Mouse (Mus musculus) hindbrain, embryonic 15.5 days (tissue): ENCODE results near the gene Wnt11. TPM values are rescaled to one million over a fixed set of nuclear protein-coding genes. Genes with fewer than 3 reads are reported as not detected.

Source experiments
- ATAC-seq: fragments of 200-750 bp; cut with Nextera tagmentation; 2 replicates; pipeline ENCODE4 v1.8.0; 2017; ENCODE audit warnings: low read depth, moderate number of reproducible peaks, moderate TSS enrichment; ENCODE audit not compliant: low FRiP score
- H3K27ac ChIP-seq: fragments of 300-500 bp; sonication (generic); replicated peaks from 2 replicates; pipeline ENCODE4 v1.5.1; 2015; ENCODE audit warnings: mild to moderate bottlenecking, inconsistent platforms
- H3K27me3 ChIP-seq: fragments of 300-500 bp; sonication (generic); 2 replicates; pipeline ENCODE4 v1.6.1; 2015; ENCODE audit warnings: control low read depth, inconsistent platforms
- H3K36me3 ChIP-seq: fragments of 300-500 bp; sonication (generic); 2 replicates; pipeline ENCODE4 v1.6.1; 2015; ENCODE audit warnings: control low read depth, inconsistent platforms
- H3K4me1 ChIP-seq: fragments of 300-500 bp; sonication (generic); replicated peaks from 2 replicates; pipeline ENCODE4 v1.6.1; 2015; ENCODE audit warnings: control low read depth, inconsistent platforms
- H3K4me2 ChIP-seq: fragments of 300-500 bp; sonication (generic); 2 replicates; pipeline ENCODE4 v1.6.1; 2015; ENCODE audit warnings: moderate library complexity, mild to moderate bottlenecking, inconsistent platforms
- H3K4me3 ChIP-seq: fragments of 300-500 bp; sonication (generic); 2 replicates; pipeline ENCODE4 v1.5.1; 2015; ENCODE audit warnings: mild to moderate bottlenecking, inconsistent platforms
- H3K9ac ChIP-seq: fragments of 300-500 bp; sonication (generic); 2 replicates; pipeline ENCODE4 v1.6.1; 2015; ENCODE audit warnings: inconsistent platforms
- H3K9me3 ChIP-seq: fragments of 300-500 bp; sonication (generic); 2 replicates; pipeline ENCODE4 v1.6.1; 2016; ENCODE audit warnings: control low read depth, inconsistent platforms
- WGBS: fragments of 180-500 bp; shearing (Covaris S2); methylation state at CpG from one replicate; pipeline ENCODE4 v1.1.7; 2015; 5-methylcytosine and 5-hydroxymethylcytosine counted together
- polyA plus RNA-seq: library from polyadenylated mRNA; unstranded; fragments of >200 nt; fragmentation: Nextera tagmentation; extraction: Ambion mirVana; gene quantifications from 2 replicates; pipeline ENCODE4 v1.2.1, GENCODE M21; 2015

Gene Wnt11
- polyA plus RNA-seq, 1 experiment from 2014 or later, result 1.2 TPM

DNA sequence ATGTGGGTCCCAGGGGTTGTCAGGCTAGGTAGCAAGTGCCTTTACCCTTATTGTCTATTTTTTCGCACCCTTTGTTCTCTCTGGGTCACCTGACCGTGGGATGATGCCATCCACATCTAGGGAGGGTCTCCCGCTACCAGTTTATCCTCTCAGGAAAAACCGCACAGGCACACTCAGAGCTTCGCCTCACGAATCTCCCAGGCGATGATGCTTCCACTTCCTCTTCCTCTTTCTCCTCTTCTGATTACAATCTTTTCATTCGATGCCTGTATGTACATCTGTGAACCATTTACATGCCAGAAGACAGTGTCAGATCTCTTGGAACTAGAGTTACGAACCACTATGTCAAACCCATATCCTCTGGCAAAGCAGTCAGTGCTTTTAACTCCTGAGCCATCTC, 31.7 kb upstream of the Wnt11 start:
- H3K9ac ChIP-seq, result no peak overlapping the region
- no peak overlapping the region for H3K4me2 ChIP-seq
- no peak for ATAC-seq
- no peaks in the 10 kb centered on the region for H3K36me3 ChIP-seq
- no peaks in the 10 kb centered on the region for H3K9me3 ChIP-seq
- 88% methylated on average over 9 of the region's 9 CpGs for WGBS
- peaks cover 12% of the 10 kb centered on the region; the same call in 1 of the 2 replicates for H3K4me1 ChIP-seq
- H3K27ac ChIP-seq, result no peak overlapping the region
- no peaks in the 10 kb centered on the region for H3K27me3 ChIP-seq
- H3K4me3 ChIP-seq, result no peak overlapping the region

DNA sequence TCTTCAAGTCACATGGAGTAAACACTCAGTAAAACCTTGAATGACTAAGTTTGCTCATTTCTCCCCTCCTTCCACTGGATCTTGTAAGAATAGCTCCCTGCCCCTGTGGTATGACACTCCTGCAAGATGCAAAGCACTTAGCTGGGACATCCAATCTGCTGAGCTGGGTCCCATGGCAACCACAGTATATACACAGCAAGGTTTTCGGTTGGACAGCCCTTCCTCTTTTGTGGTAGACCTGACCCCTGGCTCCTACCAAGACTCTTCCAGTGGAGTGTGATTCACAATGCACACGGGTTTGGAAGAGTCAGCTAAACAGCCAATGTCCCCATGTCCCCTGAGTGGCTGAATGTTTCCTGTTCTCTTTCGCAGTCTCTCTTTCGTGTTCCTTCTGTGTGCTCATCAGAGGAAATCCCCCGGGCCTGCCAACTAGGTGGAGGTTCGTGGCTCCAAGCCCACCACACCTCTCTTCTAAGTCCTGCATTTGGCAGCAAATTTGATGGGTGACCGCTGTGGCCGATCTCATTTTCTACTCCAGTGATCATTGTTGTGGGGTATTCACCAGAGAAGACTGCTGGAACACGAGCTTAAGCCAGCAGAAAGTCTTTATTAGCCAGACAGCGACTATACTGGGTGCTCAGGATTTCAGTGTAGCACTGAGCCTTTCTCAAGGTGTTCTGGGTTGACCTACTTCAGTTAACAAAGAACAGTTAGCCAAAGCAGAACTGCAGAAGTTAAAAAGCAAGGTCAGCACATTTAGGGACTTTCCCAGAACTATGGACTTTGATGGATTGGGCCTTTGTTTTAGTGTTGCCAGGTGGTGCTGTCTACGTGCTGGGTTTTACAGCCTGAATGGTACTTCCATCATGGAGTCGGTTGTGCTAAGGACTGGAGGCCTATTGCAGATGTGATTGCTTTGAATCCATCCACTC, 29.8 kb upstream of the Wnt11 start:
- Histone ChIP-seq H3K9me3 (no peaks in the 10 kb centered on the region), H3K4me2 (no peak overlapping the region), H3K4me3 (no peak overlapping the region), H3K4me1 (peaks cover 12% of the 10 kb centered on the region; the same call in 1 of the 2 replicates), H3K27me3 (no peaks in the 10 kb centered on the region), H3K27ac (no peak overlapping the region), H3K9ac (no peak overlapping the region), H3K36me3 (no peaks in the 10 kb centered on the region)
- 41% methylated on average over 12 of the region's 12 CpGs for WGBS
- ATAC-seq, result peak; percentile 40; the same call in 1 of the 2 replicates

DNA sequence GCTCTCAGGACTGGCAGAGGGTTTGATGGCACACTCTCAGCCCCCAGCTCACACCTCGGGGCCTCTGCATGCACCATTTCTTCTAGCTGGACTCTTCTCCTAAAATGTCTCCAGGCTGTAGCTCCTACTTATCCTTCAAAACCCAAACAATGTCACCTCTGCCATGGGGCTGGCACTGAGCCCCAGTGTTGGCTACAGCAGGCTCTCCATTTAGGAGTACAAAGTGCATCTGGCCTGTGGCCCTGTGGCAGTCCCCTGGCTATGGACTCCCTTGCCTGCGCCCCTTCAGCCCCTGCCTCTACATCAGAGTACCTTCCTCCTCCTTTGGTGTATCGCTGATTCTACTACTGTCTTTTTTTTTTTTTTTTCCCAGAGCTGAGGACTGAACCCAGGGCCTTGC, 28.0 kb upstream of the Wnt11 start:
- H3K27me3 ChIP-seq, result no peaks in the 10 kb centered on the region; the same call in 1 of the 2 replicates
- no peak overlapping the region for H3K27ac ChIP-seq
- ATAC-seq, result no peak
- H3K36me3 ChIP-seq, result no peaks in the 10 kb centered on the region
- no peaks in the 10 kb centered on the region for H3K9me3 ChIP-seq
- H3K4me1 ChIP-seq, result peaks cover 12% of the 10 kb centered on the region; the same call in 1 of the 2 replicates
- no peak overlapping the region for H3K4me3 ChIP-seq
- no peak overlapping the region for H3K9ac ChIP-seq
- WGBS, result 92% methylated on average over 3 of the region's 3 CpGs
- H3K4me2 ChIP-seq, result no peak overlapping the region

DNA sequence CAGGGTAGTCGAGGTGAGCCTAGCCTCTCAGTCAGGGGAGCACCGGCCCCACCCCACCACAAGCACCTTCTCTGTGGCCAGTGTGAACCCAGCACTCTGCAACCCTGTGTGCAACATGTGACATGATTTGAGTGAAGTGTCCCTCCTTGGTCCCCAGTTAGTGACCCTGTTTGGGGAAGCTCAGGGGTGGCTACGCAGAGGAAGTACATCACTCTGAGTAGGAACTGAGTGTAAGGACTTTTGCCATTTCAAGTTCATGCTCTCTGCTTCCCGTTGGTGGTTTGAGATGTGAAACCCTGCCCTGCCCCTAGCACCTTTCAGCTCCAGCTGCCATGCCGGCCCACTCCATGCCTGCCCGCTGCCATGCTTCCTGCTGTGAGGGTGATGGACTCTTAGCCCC, 25.5 kb upstream of the Wnt11 start:
- no peak overlapping the region for H3K4me3 ChIP-seq
- ATAC-seq, result no peak
- no peak overlapping the region for H3K4me2 ChIP-seq
- peaks cover 17% of the 10 kb centered on the region for H3K4me1 ChIP-seq
- no peaks in the 10 kb centered on the region for H3K36me3 ChIP-seq
- no peak overlapping the region for H3K27ac ChIP-seq
- 91% methylated on average over 6 of the region's 6 CpGs for WGBS
- H3K9me3 ChIP-seq, result no peaks in the 10 kb centered on the region
- H3K27me3 ChIP-seq, result no peaks in the 10 kb centered on the region; the same call in 1 of the 2 replicates
- H3K9ac ChIP-seq, result no peak overlapping the region

DNA sequence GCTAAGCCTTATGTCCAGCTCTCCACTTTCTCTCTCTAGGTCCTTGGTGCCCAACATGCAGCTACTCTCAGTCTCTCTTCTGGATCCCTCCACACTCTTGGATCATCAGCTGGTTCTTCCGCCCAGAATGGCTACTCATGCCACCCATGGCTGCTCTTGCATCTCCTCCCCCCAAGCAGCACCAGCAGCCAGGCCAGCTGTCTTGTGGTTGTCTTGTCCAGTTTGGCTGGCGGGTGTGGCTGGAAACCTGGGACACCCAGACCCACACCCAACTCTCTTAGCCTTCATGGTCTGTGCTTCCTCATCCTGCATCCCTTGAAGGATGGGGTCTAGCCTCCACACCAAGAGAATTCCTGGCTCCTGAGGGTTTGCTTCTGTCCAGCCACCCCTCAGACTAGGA, 24.3 kb upstream of the Wnt11 start:
- Histone ChIP-seq H3K4me3 (no peak overlapping the region), H3K4me1 (peaks cover 10% of the 10 kb centered on the region), H3K9ac (no peak overlapping the region), H3K27ac (no peak overlapping the region), H3K27me3 (no peaks in the 10 kb centered on the region; the same call in 1 of the 2 replicates), H3K36me3 (no peaks in the 10 kb centered on the region), H3K4me2 (no peak overlapping the region), H3K9me3 (no peaks in the 10 kb centered on the region)
- WGBS, result 81% methylated on average over 2 of the region's 2 CpGs
- no peak for ATAC-seq

DNA sequence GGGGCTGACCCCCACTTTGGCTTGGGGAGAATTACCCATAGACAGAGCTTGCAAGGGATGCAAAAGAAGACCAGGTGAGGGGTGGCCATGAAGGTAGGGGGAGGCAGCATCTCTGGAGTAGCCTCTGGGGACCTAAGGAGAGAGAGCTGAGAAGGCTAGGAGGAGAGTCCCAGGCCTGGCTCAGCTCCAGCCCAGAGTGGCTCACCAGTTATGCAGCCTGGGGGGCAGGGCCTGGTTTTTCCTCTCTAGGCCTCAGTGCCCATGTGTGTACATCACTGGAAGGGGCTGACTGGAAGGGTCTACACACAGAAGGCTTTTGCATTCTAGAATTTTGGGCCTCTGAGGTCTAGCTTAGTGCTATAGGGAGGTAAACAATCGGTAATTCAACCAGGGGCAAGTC, 14.4 kb upstream of the Wnt11 start:
- H3K27ac ChIP-seq, result no peak overlapping the region
- H3K27me3 ChIP-seq, result no peaks in the 10 kb centered on the region
- 97% methylated on average over 1 of the region's 1 CpGs for WGBS
- H3K36me3 ChIP-seq, result no peaks in the 10 kb centered on the region
- H3K9me3 ChIP-seq, result no peaks in the 10 kb centered on the region
- peaks cover 12% of the 10 kb centered on the region for H3K4me1 ChIP-seq
- no peak overlapping the region for H3K4me2 ChIP-seq
- H3K4me3 ChIP-seq, result no peak overlapping the region
- no peak for ATAC-seq
- no peak overlapping the region for H3K9ac ChIP-seq

DNA sequence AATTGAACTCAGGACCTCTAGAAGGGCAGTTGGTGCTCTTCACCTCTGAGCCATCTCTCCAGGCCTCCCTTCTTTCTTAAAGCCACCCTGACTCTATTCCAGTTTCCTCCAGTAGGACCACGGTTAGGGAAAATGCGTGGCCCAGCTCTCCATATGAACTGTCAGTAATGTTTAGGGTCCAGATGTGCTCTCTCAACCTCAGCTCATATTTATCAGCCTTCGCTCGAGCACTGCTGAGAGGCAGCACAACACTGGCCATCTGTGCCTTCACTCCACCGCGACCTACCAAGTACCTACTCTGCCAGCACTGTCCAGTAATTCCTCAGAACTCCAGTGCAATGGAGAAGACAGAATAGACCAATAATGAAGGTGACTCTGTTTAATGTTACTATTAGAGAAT, 12.0 kb upstream of the Wnt11 start:
- Histone ChIP-seq H3K4me3 (no peak overlapping the region), H3K27me3 (no peaks in the 10 kb centered on the region), H3K27ac (no peak overlapping the region), H3K4me1 (no peaks in the 10 kb centered on the region), H3K9me3 (no peaks in the 10 kb centered on the region), H3K4me2 (no peak overlapping the region), H3K36me3 (no peaks in the 10 kb centered on the region), H3K9ac (no peak overlapping the region)
- no peak for ATAC-seq
- 77% methylated on average over 6 of the region's 6 CpGs for WGBS

DNA sequence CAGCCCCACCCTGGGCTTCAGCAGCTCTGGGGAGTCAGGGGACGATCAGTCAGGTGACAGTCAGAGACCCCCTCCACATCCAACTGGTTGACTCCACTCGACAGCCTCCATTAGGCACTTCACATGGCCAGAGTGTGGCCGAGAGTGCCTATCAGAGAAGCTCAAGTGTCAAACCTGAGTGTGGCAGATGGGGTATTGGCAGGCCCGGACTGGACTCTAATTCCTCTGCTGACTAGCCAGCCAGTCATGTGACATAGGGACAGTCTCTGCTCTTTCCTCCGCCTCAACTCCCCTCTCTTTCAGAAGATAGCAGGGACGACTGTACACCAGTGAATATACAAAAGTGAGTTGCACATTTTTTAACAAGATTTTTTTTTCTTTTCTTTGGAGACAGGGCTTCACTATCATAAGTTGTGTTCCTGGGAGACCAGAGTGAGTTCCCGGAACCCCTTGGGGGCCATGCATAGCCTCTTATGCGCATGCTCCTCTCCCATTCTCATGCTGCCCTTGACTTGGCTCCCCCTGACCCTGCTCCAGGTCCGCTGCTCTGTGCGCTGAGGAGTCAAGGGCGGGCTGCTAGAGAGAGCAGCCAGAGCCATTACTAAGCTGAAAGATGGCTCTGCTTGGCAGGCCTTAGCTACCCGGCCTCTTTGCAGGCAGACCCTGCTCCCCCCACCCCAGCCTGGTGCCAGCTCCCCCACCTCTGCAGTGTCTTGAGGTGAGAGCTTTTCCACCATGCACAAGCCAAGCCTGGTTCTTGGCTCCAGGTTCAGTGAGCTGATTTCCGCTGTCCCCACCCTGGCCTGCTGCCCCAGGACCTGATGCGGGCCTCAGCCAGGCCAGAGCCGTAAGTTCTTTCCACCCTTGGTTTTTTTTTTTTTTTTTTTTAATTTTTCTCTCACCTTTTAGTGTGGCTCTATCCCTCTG, 10.8 kb upstream of the Wnt11 start:
- 64% methylated on average over 15 of the region's 15 CpGs for WGBS
- no peaks in the 10 kb centered on the region for H3K27me3 ChIP-seq
- no peak overlapping the region for H3K4me2 ChIP-seq
- H3K4me3 ChIP-seq, result no peak overlapping the region
- H3K27ac ChIP-seq, result no peak overlapping the region
- ATAC-seq, result no peak
- H3K9ac ChIP-seq, result no peak overlapping the region
- H3K4me1 ChIP-seq, result no peaks in the 10 kb centered on the region
- no peaks in the 10 kb centered on the region for H3K36me3 ChIP-seq
- H3K9me3 ChIP-seq, result no peaks in the 10 kb centered on the region

DNA sequence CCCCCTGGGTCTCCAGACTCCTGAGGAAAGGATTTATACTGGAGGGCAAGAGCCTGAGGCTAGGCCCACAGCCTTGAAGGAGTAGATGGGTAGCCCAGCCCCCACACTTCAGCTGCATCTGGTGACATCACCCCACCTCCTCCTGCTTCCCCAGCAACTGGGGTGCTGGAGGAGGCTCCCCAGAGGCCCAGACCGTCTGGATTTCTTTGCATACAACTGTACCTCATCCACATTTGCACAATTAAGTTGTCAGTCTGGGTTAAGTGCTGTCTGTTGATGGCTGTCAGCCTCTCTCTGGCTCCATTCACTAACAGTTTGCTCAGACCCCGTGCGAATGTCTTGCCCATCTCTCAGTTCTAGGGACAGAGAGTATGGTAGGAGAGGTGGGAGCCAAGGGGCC, 6.9 kb upstream of the Wnt11 start:
- H3K4me2 ChIP-seq, result no peak overlapping the region
- WGBS, result 54% methylated on average over 3 of the region's 3 CpGs
- ATAC-seq, result 0 out of 2 replicates have a peak, but pooled peaks have one; percentile 25
- no peaks in the 10 kb centered on the region for H3K36me3 ChIP-seq
- H3K27me3 ChIP-seq, result peaks cover 22% of the 10 kb centered on the region
- H3K4me1 ChIP-seq, result no peaks in the 10 kb centered on the region
- no peak overlapping the region for H3K27ac ChIP-seq
- no peak overlapping the region for H3K4me3 ChIP-seq
- no peaks in the 10 kb centered on the region for H3K9me3 ChIP-seq
- H3K9ac ChIP-seq, result no peak overlapping the region

DNA sequence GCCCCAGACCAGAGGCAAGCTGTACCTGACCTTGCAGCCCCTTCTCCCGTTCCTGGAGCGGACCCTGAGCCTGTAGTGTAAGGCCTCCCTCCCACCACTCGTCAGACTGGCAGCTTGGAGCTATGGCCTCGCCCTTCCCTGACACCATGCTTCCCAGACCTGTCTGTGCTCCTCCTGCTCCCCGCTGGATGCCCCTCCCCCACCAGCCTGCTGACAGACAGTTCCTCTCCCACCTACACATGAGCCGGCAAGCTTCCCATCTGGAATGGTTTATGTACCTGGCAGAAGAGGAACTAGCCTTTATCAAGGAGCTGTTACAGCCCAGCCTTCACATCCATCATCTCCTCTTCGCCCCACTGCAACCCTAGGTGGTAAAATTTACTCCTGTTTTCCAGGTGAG, 6.0 kb upstream of the Wnt11 start:
- ATAC-seq, result no peak
- no peak overlapping the region for H3K4me2 ChIP-seq

DNA sequence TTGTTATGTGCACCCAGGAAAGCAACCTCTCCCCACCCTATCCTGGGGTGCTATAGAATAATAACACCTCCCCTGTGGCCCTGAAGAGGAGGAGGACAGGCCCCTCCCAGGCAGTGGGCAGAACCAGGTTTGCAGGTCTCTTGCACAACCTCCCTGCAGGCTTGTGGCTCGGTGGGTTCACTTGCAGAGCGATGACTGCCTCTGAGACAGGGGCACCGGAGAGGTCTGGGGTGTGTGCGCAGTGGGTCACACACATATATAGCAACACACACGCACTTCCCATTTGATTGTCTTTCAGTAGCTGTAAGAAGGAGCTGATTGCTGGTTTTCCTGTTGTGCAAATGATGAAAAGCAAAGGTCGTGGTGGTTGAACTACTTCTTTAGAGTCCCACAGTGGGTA, 3.6 kb upstream of the Wnt11 start:
- Histone ChIP-seq H3K9me3 (no peaks in the 10 kb centered on the region), H3K4me3 (no peak overlapping the region), H3K27me3 (peaks cover 52% of the 10 kb centered on the region), H3K36me3 (no peaks in the 10 kb centered on the region), H3K9ac (no peak overlapping the region), H3K4me1 (peaks cover 20% of the 10 kb centered on the region), H3K27ac (no peak overlapping the region), H3K4me2 (no peak overlapping the region)
- ATAC-seq, result no peak
- WGBS, result 58% methylated on average over 6 of the region's 6 CpGs

More for the DNA sequence above, 6.0 kb upstream of the Wnt11 start:
- Histone ChIP-seq H3K4me3 (no peak overlapping the region), H3K9ac (no peak overlapping the region), H3K4me1 (no peaks in the 10 kb centered on the region), H3K27me3 (peaks cover 28% of the 10 kb centered on the region), H3K9me3 (no peaks in the 10 kb centered on the region), H3K27ac (no peak overlapping the region), H3K36me3 (no peaks in the 10 kb centered on the region)
- WGBS, result 34% methylated on average over 7 of the region's 7 CpGs
